Mouse (Mus musculus): Measurements from ENCODE around the gene Prep. TPM values are rescaled to one million over a fixed set of nuclear protein-coding genes. Genes with fewer than 3 reads are reported as not detected.

Prep gene
- 26.4 and 28.6 TPM in 2 replicates for polyA plus RNA-seq (2015; fragmentation: Nextera tagmentation; extraction: Ambion mirVana)

- H3K36me3 ChIP-seq = peaks cover under 1% of the 10 kb centered on the region; the same call in 1 of the 2 replicates
- no peaks in the 10 kb centered on the region for H3K9me3 ChIP-seq
- H3K4me3 ChIP-seq = peak within 1 kb of the TSS; percentile 97
- no peaks in the 10 kb centered on the region for H3K27me3 ChIP-seq
- H3K27ac ChIP-seq (replicated peaks) = peak within 1 kb of the TSS; percentile 87
- peak within 1 kb of the TSS; percentile 75 for H3K4me2 ChIP-seq
- peaks cover 42% of the 10 kb centered on the region for H3K4me1 ChIP-seq (replicated peaks)
- WGBS = under 1% methylated on average over 53 of the region's 57 CpGs
- H3K9ac ChIP-seq = peak within 1 kb of the TSS; percentile 95
- peak; percentile 95 for ATAC-seq (ENCODE audit: low read depth)
Observed at GRCm38 (mm10) chr10:45066931-45067308, at the start of gene Prep. TSS of gene Prep (plus strand) at chr10:45067203.

DNA sequence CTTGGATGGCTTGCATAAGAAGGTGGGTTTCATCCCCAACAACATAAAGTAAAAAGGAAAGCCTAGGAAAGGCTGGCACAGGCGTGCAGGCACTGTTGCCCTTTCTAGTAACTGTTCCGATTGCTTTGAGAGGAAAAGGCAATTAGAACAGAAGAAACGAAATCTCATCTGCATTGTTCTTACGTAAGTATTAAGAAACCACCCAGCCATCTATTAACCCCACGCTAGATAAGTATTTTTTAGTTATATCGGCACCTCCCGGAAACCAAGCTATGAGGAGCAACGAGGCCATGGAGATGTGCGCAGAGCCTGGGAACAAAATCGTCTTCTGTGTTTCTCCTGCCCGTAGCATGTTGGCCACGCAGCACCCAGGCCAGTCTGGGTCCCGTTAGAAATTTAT is 49.7 kb upstream of the Prep start:
- ATAC-seq (ENCODE audit: low read depth) = no peak
- H3K9me3 ChIP-seq = no peaks in the 10 kb centered on the region
- no peaks in the 10 kb centered on the region for H3K27me3 ChIP-seq
- no peak overlapping the region for H3K4me2 ChIP-seq
- H3K4me1 ChIP-seq (replicated peaks) = no peaks in the 10 kb centered on the region
- WGBS = 93% methylated on average over 13 of the region's 13 CpGs
- no peak overlapping the region for H3K4me3 ChIP-seq
- H3K36me3 ChIP-seq = no peaks in the 10 kb centered on the region
- H3K27ac ChIP-seq (replicated peaks) = no peak overlapping the region
- H3K9ac ChIP-seq = no peak overlapping the region

GRCm38 (mm10) chr10:45017851-45018250 is 49.2 kb upstream of the Prep start:
- no peaks in the 10 kb centered on the region for H3K36me3 ChIP-seq
- H3K9ac ChIP-seq = no peak overlapping the region
- no peaks in the 10 kb centered on the region for H3K27me3 ChIP-seq
- H3K4me1 ChIP-seq (replicated peaks) = no peaks in the 10 kb centered on the region
- H3K9me3 ChIP-seq = no peaks in the 10 kb centered on the region
- no peak overlapping the region for H3K4me3 ChIP-seq
- no peak for ATAC-seq (ENCODE audit: low read depth)
- no peak overlapping the region for H3K27ac ChIP-seq (replicated peaks)
- no peak overlapping the region for H3K4me2 ChIP-seq
- 93% methylated on average over 10 of the region's 10 CpGs for WGBS

- 35% methylated on average over 7 of the region's 7 CpGs for WGBS
- no peak for ATAC-seq (ENCODE audit: low read depth)
Observed at GRCm38 (mm10) chr10:45019418-45019817, 47.6 kb upstream of the Prep start.

DNA sequence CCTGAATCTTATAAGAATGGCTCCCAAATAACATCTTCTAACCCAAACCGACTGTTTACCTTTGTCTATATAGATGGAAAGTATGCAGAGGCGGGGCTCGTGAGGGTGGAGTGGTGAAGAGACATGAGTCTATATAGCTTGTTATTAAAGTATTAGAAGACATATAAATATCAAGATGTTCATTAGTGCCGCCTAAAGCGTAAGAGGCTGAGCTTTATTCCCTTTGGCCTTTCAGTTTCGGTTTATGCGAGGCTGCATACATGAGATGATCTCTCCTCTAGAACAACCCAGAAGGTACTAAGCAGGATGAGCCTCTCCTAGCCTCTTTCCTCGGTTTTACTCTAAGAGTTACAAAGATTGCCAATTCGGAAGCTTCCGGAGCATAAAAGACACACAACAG is 47.2 kb upstream of the Prep start:
- no peaks in the 10 kb centered on the region for H3K36me3 ChIP-seq
- no peak overlapping the region for H3K4me2 ChIP-seq
- H3K9me3 ChIP-seq = no peaks in the 10 kb centered on the region
- ATAC-seq (ENCODE audit: low read depth) = no peak
- no peak overlapping the region for H3K4me3 ChIP-seq
- H3K4me1 ChIP-seq (replicated peaks) = no peaks in the 10 kb centered on the region
- no peak overlapping the region for H3K27ac ChIP-seq (replicated peaks)
- no peak overlapping the region for H3K9ac ChIP-seq
- no peaks in the 10 kb centered on the region for H3K27me3 ChIP-seq
- 86% methylated on average over 10 of the region's 10 CpGs for WGBS

More at GRCm38 (mm10) chr10:45019418-45019817, 47.6 kb upstream of the Prep start:
- Histone ChIP-seq H3K9me3 (no peaks in the 10 kb centered on the region), H3K9ac (no peak overlapping the region), H3K36me3 (no peaks in the 10 kb centered on the region), H3K27ac (replicated peaks) (no peak overlapping the region), H3K27me3 (no peaks in the 10 kb centered on the region), H3K4me2 (no peak overlapping the region), H3K4me1 (replicated peaks) (no peaks in the 10 kb centered on the region), H3K4me3 (no peak overlapping the region)

DNA sequence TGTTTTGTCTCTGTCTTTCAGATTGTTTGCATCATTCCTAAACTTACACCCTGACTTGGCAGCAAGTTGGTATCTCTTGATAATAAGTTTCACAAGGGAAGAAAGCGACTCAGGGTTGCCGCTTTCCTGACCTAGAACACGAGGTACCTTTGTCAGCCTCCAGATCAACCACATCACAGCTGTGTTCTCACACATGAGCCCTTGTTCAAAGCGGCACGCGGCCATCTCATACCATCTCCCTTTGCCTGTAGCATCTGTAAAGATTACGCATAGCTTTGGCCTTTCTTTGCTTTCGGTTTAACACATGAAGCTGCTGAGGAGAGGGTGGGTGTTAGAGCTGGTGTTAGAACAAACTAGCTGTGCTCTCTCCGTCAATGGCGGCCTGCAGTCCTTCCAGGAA is 46.7 kb upstream of the Prep start:
- Histone ChIP-seq H3K4me1 (replicated peaks) (0 out of 2 replicates have a peak, but pooled peaks cover 3% of the 10 kb centered on the region), H3K27me3 (no peaks in the 10 kb centered on the region), H3K36me3 (no peaks in the 10 kb centered on the region), H3K9ac (no peak overlapping the region), H3K27ac (replicated peaks) (no peak overlapping the region), H3K9me3 (no peaks in the 10 kb centered on the region), H3K4me2 (no peak overlapping the region), H3K4me3 (no peak overlapping the region)
- 90% methylated on average over 10 of the region's 10 CpGs for WGBS
- no peak for ATAC-seq (ENCODE audit: low read depth)

- Histone ChIP-seq H3K4me2 (no peak overlapping the region), H3K9ac (no peak overlapping the region), H3K4me3 (no peak overlapping the region), H3K4me1 (replicated peaks) (0 out of 2 replicates have a peak, but pooled peaks cover 4% of the 10 kb centered on the region), H3K36me3 (no peaks in the 10 kb centered on the region), H3K27me3 (no peaks in the 10 kb centered on the region), H3K9me3 (no peaks in the 10 kb centered on the region), H3K27ac (replicated peaks) (no peak overlapping the region)
- WGBS = 13% methylated on average over 4 of the region's 4 CpGs
- no peak for ATAC-seq (ENCODE audit: low read depth)
Observed at GRCm38 (mm10) chr10:45025184-45025583, 41.8 kb upstream of the Prep start.

DNA sequence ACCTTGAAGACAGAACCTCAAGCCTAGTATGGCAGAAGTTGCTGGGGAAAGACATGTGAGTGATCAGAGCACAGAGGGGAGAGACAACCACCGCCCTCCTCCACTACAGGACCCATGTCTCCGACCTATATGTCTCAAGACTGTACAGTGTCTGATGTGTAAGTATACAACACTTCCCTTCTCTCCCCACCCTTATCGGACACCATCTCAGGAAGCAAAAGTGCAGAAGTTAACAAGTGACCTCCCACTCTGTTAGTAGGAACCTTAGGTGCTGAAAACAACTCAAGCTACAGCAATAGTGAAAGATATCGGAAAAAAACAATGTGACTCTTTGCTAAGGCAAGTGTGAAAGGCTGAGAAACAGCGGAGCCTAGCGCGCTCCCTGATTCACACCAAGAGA is 40.1 kb upstream of the Prep start:
- H3K4me3 ChIP-seq = no peak overlapping the region
- no peaks in the 10 kb centered on the region for H3K9me3 ChIP-seq
- no peaks in the 10 kb centered on the region for H3K36me3 ChIP-seq
- no peak for ATAC-seq (ENCODE audit: low read depth)
- no peak overlapping the region for H3K9ac ChIP-seq
- H3K4me1 ChIP-seq (replicated peaks) = 0 out of 2 replicates have a peak, but pooled peaks cover 4% of the 10 kb centered on the region
- H3K4me2 ChIP-seq = no peak overlapping the region
- no peaks in the 10 kb centered on the region for H3K27me3 ChIP-seq
- no peak overlapping the region for H3K27ac ChIP-seq (replicated peaks)
- WGBS = 93% methylated on average over 7 of the region's 7 CpGs

- no peaks in the 10 kb centered on the region for H3K9me3 ChIP-seq
- no peaks in the 10 kb centered on the region for H3K27me3 ChIP-seq
- no peak overlapping the region for H3K27ac ChIP-seq (replicated peaks)
- 26% methylated on average over 12 of the region's 12 CpGs for WGBS
- peak; percentile 71 for ATAC-seq (ENCODE audit: low read depth)
- H3K36me3 ChIP-seq = no peaks in the 10 kb centered on the region
- peak overlapping the region; percentile 31; the same call in 1 of the 2 replicates for H3K4me2 ChIP-seq
- H3K9ac ChIP-seq = no peak overlapping the region
- no peak overlapping the region for H3K4me3 ChIP-seq
- 0 out of 2 replicates have a peak, but pooled peaks cover 5% of the 10 kb centered on the region for H3K4me1 ChIP-seq (replicated peaks)
Observed at GRCm38 (mm10) chr10:45045268-45045928, 21.6 kb upstream of the Prep start.

DNA sequence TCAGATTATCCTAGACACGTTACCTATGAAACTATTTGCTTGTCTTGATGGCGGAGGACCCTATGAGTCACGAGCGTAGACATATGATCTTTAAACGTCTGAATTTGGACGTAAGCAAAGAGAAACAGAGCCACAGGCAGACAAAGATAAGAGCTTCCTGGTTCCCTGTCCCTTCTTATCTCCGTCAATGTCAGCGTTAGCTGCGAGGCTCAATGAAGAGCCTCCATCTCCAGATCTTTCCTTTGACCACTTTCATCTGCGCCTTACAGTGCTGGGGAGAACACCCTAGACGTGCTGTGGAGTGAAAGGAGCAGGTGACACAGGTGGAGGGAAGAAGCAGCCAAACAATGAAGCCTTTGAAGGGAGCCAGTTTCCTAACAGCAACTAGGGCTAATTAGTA is 18.8 kb upstream of the Prep start:
- H3K27me3 ChIP-seq = no peaks in the 10 kb centered on the region
- WGBS = 78% methylated on average over 11 of the region's 11 CpGs
- no peak for ATAC-seq (ENCODE audit: low read depth)

DNA sequence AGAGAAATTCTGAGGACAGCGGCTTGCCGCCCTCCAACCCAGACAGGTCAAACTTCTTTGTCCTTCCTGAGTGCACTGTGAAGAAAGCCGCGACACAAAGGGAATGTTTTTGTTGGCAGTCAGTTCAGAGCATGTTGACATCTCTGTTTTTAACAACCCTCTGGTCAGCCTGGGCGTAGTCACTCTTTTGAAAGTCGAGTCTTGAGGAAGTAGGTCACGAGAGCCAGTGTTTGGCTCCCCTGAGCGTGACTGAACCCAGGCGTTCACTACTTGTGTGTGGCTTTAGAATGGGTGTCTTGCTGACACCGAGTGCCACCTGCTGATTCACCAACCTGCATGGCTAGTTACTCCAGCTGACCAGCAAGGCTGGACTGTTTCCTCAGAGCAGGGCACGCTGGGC is 18.4 kb upstream of the Prep start:
- no peak overlapping the region for H3K9ac ChIP-seq
- no peak overlapping the region for H3K4me2 ChIP-seq
- no peak for ATAC-seq (ENCODE audit: low read depth)
- no peak overlapping the region for H3K4me3 ChIP-seq
- H3K27me3 ChIP-seq = no peaks in the 10 kb centered on the region
- no peaks in the 10 kb centered on the region for H3K36me3 ChIP-seq
- H3K27ac ChIP-seq (replicated peaks) = no peak overlapping the region
- 47% methylated on average over 11 of the region's 11 CpGs for WGBS
- H3K9me3 ChIP-seq = no peaks in the 10 kb centered on the region
- 0 out of 2 replicates have a peak, but pooled peaks cover 5% of the 10 kb centered on the region for H3K4me1 ChIP-seq (replicated peaks)

More for the DNA sequence above, 18.8 kb upstream of the Prep start:
- Histone ChIP-seq H3K4me2 (no peak overlapping the region), H3K36me3 (no peaks in the 10 kb centered on the region), H3K9ac (no peak overlapping the region), H3K4me3 (no peak overlapping the region), H3K4me1 (replicated peaks) (0 out of 2 replicates have a peak, but pooled peaks cover 5% of the 10 kb centered on the region), H3K9me3 (no peaks in the 10 kb centered on the region), H3K27ac (replicated peaks) (no peak overlapping the region)

DNA sequence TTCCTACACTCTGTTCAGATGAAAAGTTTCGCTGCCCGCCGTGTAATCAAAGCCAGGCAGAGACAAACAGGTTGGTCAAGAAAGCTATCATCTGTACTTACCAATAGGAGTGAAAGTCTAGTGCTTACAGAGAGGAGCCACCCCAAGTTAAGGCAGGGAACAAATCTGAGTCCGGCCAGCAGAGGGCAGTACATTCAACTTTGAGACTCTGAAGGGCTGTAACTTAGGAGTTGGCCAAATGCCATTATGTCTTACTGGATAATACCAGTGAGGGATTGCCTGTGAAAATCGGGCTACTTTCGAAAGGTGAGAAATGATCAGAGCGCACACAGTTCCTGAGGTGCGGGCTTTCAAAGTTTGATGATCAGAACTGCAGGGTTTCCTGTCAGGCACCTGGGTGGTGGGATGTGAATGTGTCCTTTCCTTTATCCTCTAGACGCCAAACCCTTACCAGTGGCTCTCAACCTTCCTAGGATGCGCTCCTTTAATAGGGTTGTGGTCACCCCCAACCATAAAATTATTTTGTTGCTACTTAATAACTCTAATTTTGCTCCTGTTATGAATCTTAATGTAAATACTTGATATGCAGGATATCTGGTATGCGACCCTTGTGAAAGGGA is 15.8 kb upstream of the Prep start:
- Histone ChIP-seq H3K4me2 (no peak overlapping the region), H3K4me3 (no peak overlapping the region), H3K36me3 (no peaks in the 10 kb centered on the region), H3K27ac (replicated peaks) (no peak overlapping the region), H3K27me3 (no peaks in the 10 kb centered on the region), H3K9ac (no peak overlapping the region), H3K9me3 (no peaks in the 10 kb centered on the region), H3K4me1 (replicated peaks) (0 out of 2 replicates have a peak, but pooled peaks cover 5% of the 10 kb centered on the region)
- peak; percentile 71 for ATAC-seq (ENCODE audit: low read depth)
- WGBS = 58% methylated on average over 11 of the region's 11 CpGs
